Mouse (Mus musculus) MN1 (cell line): Measurements from ENCODE around the gene Parp12.
A peak's percentile ranks its signal among the peaks of the same experiment; 100 is the strongest.

ENCODE experiments used
- DNase-seq: peaks from one replicate; pipeline ENCODE4 v3.0.0-alpha.2; 2016; ENCODE audit warnings: low spot score

The Parp12 gene

DNA sequence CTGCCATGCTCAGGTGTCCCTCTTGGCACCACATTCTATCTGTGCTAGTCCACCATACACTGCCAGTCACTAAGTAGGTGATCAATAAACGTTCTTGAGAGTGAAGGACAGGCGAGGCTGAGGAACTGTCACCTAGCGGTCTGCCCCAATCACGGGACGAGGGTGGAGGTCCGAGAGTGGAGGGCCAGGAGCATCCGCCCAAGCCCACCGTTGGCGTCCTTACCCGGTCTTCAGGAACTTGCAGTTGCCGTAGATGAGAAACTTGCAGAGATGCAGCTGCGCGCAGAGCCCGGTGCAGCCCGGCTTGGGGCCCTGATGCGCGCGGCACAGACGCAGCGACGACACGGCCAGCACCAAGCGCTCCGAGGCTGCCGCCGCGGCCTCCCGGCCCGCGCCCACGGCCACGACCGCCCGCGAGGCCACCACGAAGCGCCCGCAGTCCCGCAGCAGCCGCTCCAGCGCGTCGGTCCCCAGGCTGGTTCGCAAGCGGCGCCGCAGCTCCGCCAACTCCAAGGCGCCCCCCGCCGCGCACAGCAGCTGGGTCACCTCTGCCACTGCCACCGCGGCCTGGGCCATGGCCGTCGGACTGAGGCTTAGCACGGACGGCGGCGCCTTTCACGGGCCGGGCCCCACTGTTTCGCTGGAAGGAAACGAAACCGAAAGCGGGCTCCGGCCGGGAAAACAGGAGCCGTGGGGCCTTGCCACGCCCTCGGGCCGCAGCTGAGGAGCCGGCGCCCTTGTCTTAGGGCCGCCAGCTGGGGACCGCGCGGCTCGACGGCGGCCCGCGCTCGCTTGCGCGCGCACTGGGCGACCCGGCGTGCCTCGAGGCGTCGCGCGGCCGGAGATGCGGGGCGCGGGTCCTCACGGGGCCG, at the start of gene Parp12:
TSS of gene Parp12 (minus strand) at position 766 of the 872 bp plus-strand sequence.
- peak; percentile 70 for DNase-seq

GRCm38 (mm10) chr6:39164891-39165290, 46.7 kb upstream of the Parp12 start:
- no peak for DNase-seq

DNA sequence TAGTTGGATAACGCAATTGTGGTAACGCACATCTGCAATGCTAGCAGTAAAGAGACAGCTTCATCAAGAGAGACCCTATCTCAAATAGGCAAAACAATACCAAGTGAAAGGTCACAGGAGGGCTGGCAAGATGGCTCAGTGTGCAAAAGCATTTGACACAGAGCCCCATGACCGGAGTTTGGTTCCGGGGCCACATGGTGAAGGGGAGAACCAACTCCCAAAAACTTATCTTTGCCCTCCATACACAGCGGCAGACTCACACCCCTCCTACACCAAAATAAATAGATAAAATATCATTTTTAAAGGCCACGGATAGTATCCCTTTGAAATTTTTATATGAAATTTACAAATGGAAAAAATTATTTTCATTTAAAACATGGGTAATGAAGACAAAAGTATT, 43.8 kb upstream of the Parp12 start:
- DNase-seq: no peak

DNA sequence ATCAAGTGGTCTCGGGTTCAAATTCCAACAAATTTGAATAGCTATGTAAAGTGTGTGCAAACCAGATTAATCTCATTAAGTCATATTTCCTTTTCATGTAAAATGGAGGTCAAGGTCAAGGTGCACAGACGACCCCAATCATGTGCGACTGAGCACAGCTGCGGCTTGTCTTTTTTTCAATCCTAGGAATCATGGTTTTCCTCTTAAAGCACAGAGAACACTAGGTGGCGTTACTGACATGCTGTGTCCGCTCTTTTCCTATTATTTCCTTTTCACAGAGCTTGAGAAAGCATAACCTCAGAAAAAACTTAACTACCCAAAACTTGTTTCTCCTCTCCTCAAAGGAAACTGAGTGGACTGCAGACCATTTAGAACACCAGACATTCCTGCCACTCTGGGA, 27.9 kb upstream of the Parp12 start:
- DNase-seq: no peak

DNA sequence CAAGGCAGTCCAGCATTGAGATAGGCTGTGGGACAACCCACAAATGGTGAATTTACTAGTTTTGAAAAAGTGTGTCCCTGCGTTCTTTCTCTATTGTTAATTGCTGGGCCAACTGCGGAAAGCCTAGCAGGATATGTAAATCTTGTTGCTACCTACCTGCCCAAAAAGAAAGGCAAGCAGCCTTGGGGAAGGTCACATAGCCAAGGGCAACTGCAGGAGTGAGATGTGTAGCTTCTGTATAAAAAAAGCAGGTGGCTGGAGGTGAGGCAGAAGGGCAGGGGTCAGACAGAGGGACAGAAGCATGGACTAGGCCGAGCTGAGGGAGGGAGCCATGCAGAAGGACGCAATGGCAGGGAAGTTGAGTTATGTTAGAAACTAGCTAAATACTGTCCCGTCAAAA, 14.4 kb upstream of the Parp12 start:
- no peak for DNase-seq

- no peak for DNase-seq
Observed at GRCm38 (mm10) chr6:39131480-39131879, 13.3 kb upstream of the Parp12 start.

GRCm38 (mm10) chr6:39124719-39125118, 6.6 kb upstream of the Parp12 start:
- DNase-seq: no peak

DNA sequence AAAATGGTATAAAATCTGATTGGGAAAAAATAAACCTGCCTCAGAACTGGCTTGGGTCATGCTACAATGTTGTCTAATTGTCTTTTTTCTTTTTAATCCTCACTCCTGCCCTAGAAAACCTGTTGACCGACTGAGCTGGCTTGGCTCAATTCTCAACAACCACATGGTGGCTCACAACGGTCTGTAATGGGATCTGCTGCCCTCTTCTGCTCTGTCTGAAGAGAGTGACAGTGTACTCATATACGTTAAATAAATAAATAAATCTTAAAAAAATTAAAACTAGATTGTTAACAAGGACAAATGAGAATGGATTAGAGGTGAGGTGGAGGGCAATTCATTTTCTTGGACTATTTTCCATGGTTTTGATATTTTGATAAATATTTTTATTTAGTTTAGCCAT, 2.5 kb upstream of the Parp12 start:
- no peak for DNase-seq

DNA sequence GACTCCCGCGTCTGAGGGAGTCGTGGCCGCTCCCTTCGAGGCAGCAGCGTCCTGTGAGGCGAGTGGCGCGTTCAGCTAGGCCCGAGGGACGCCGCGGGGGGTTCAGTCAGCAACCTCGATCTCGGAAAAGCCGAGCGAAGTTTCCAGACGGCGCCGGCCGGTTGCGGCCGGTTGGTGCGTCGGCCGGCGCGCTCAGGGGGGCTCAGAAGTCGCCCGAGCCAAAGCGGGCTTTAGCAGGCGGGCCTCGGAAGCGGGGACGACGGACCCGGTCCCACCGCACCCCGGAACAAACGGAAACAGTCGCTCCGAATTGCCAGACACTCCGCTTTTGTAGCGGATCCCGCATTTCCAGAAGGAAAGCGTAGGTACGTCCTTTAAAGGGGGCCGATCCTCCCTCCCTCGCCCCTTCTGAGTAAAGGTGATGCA, 320 bp upstream of the Parp12 start:
- DNase-seq: no peak

- DNase-seq: no peak
Observed at GRCm38 (mm10) chr6:39115438-39115837, 2.7 kb downstream of the Parp12 start.

DNA sequence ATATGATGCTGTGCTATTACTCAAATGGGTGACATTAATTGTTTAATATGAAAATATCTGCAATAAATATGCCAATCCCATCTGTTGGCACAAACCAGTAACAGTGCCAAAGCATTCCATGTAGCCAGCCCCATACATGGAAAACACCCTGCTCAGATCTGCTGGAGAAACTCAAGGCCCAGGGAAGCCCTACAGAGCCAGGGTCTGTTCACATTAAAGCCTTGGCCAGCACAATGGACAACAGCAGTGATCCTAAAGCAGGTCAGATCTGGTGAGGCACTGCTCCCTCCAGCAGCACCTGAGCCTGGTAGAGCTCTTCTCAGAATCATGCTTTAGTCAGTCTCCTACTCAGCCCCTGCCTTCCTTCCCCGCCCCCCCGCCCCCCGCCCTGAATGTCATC, 5.0 kb downstream of the Parp12 start:
- DNase-seq: no peak

DNA sequence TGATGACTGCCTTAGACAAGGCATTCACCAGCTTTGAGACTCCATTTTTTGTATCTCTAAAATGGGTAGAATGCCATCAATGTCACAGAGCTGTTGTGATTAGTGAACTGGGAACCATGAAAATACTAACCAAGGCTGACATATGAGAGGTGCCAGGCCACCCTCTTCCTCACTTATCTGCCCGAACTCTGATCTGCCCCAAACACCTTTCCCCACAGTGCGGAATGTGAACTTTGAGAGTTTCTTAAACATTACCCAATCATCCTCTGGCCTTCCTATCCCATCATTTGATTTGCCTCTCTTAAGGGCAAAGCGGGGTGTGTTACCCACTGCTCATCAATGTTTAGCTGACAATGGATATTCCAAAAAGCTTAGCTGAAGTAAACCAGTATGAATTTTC, 5.4 kb downstream of the Parp12 start:
- no peak for DNase-seq

DNA sequence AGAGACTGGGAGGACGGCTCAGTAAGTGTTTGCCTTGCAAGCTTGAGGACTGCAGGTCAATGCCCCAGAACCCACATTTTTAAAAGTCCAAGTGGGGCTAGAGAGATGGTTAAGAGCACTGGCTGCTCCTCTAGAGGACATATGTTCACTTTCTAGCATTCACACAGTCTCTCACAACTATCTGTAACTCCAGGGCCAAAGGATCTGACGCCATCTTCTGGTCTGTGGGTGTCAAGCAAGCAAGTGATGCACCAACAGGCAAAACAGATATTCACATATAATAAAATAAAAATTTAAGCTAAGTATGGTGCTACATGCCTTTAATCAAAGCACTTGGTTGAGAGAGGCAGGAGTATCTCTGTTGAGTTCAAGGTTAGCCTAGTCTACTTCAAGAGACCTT, 11.3 kb downstream of the Parp12 start:
- no peak for DNase-seq

- no peak for DNase-seq
Observed at GRCm38 (mm10) chr6:39104631-39105030, 13.5 kb downstream of the Parp12 start.

GRCm38 (mm10) chr6:39076498-39076897, 41.7 kb downstream of the Parp12 start:
- no peak for DNase-seq

DNA sequence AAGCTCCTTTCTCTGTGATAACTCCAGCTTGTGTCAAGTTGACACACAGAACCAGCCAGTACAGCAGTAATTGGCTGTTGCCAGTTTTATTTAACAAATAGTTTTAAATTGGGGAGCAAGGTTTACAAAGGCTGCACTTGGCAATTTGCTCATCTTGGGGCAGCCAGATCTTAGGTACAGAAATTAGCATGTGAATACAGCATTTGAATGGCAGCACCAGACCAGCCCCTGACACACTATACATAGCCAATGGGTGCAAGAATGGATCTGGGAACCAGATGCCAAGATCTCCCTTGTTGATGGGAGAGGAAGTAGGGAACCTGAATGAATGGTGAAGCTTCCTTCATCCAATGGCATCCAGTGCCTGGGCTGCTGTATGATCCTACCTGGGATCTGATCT, 44.0 kb downstream of the Parp12 start:
- no peak for DNase-seq

DNA sequence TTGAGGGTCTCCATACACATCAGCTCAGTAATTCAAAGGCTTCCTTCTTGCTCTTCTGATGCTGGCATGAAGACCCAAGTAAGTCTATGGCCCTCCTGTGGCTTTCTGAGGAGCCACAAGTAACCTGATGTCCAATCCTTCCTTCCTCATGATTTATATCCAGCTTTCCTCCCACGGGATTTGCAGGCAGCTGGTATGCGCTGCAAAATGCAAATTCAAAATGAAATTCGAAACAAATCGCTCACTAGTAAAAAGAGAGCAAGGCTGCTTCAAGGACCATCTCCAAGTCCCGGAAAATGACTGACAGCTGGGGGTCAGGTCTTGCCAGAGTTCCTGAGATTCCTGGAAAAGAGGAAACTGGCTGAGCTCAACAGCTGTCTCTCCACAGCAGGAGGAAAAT, 45.5 kb downstream of the Parp12 start:
- no peak for DNase-seq

DNA sequence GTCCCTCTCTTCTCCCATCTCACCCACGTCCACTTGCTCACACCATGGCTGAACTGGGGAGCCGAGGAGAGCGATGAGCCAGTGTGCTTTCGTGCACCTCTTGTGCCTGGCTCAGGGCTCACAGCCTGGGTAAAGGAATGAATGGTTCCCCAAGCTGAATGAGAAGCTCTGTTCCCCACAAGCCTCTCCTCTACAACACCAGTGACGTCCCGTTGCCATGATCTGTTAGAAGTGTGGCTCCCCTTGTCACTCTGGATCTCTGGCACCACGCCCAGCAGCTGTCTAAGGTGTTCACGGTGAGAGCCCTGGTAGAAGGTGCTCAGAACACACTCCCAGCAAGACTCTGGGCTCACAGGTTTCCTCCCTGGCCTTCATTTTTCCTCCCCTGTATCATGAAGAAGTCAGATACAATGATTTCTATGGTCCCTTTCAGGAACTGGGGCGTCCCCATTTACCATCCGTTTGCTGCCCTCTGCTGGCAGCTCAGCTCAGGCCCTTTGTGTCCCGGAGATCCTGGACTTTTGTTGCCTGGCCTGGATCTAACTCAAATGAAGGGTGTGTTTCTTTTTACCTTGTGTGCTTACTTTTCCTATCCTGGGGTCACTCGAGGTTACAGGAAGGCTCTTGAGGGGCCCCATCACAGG, 51.1 kb downstream of the Parp12 start:
- DNase-seq: peak; percentile 80

GRCm38 (mm10) chr6:39063541-39063940, 54.6 kb downstream of the Parp12 start:
- no peak for DNase-seq

- no peak for DNase-seq
Observed at GRCm38 (mm10) chr6:39061180-39061579, 57.0 kb downstream of the Parp12 start.

GRCm38 (mm10) chr6:39059547-39060497, 58.3 kb downstream of the Parp12 start:
- DNase-seq: no peak

DNA sequence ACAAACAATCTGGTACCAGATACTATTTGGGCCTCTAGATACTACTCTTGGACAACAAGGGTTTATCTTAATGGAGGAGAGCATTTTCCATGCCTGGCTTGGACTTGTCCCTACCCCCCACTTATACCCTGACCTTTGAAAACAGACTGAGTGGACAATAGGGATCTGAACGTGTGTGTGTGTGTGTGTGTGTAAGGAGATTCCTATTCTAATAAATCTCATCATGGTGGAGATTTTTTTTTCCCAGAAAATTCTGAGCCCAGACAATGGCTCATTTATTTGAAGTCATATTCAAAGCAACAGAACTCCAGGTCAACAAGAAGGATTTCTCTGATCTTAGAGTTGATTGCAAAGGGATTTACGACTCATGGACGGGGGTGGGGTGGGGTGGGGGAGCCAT, 59.2 kb downstream of the Parp12 start:
- DNase-seq: no peak
